In the genomic region with DNA sequence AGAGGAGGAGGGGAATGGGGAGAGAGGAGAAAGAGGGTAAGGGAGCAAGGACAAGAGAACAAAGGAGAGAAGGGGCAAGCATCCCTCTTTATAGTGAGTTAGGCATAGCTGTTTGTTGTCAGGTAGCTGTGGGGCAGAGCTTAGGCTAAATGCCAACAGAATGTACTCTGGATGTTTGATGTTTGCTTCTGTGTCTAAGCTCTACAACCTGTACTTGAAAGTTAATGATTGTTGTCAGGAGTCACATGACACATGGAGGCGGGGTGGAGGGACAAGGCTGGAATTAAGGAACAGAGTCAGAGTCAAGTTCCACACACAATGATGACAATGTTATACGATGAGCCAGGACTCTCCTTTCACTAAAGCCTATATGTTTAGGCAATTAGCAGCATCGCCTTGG, we compare ENCODE assay signal across 22 mouse cellular contexts. TPM values are rescaled to one million over a fixed set of nuclear protein-coding genes. Genes with fewer than 3 reads are reported as not detected.
DNase-seq lines count a peak whose midpoint lies in the region; ATAC-seq and TF ChIP-seq lines count a peak whose summit lies in the region.
"Had no signal": no experiment of that assay in that cellular context is flagged by ENCODE, and none has a peak within 500 bp of the region (broad histone marks: within the 10 kb centered on the region; RNA-seq: fewer than 3 reads in every experiment).

No protein-coding gene starts in this region.

- 0 out of 2 replicates have a peak, but pooled peaks have one; percentile 15 for ATAC-seq in kidney, embryonic 16.5 days (ENCODE audit: low FRiP score, low TSS enrichment)
- ATAC-seq in kidney, embryonic 14.5 days (ENCODE audit: low FRiP score, low TSS enrichment) = no peak
- peak; percentile 69 for ATAC-seq in liver, embryonic 13.5 days (ENCODE audit: low read depth)
- ATAC-seq in lung, embryonic 15.5 days (ENCODE audit: borderline replicate concordance, extremely low read depth, low FRiP score, low TSS enrichment) = peak; percentile 72; the same call in 1 of the 2 replicates
- peak; percentile 82 for ATAC-seq in stomach, postnatal 0 days (ENCODE audit: low FRiP score, low TSS enrichment)
- ATAC-seq in midbrain, embryonic 11.5 days (ENCODE audit: low FRiP score) = no peak
- ATAC-seq: activated CD4-positive, CD25-positive, alpha-beta regulatory T cell, adult 4 months; forebrain, postnatal 0 days; hindbrain, postnatal 0 days; midbrain, embryonic 15.5 days; Patski had no signal

- H3K9ac ChIP-seq in kidney, embryonic 16.5 days (replicated peaks; ENCODE audit: low read length) = no peak overlapping the region
- H3K9ac ChIP-seq in kidney, embryonic 14.5 days (ENCODE audit: low read depth, low read length) = no peak overlapping the region
- H3K9ac ChIP-seq in liver, embryonic 13.5 days = no peak overlapping the region
- no peak overlapping the region for H3K9ac ChIP-seq in lung, embryonic 15.5 days
- no peak overlapping the region for H3K9ac ChIP-seq in stomach, postnatal 0 days (ENCODE audit: low read length)
- H3K9ac ChIP-seq in midbrain, embryonic 11.5 days (ENCODE audit: low read length) = no peak overlapping the region
- H3K9ac ChIP-seq: embryonic facial prominence, embryonic 13.5 days; forebrain, postnatal 0 days; heart, embryonic 15.5 days; midbrain, embryonic 15.5 days had no signal

- H3K36me3 ChIP-seq in kidney, embryonic 16.5 days (ENCODE audit: insufficient read depth, low read length) = no peaks in the 10 kb centered on the region
- H3K36me3 ChIP-seq in kidney, embryonic 14.5 days (ENCODE audit: control insufficient read depth, insufficient read depth, low read length) = no peaks in the 10 kb centered on the region
- no peaks in the 10 kb centered on the region for H3K36me3 ChIP-seq in liver, embryonic 13.5 days
- H3K36me3 ChIP-seq in lung, embryonic 15.5 days = no peaks in the 10 kb centered on the region
- no peaks in the 10 kb centered on the region for H3K36me3 ChIP-seq in stomach, postnatal 0 days (ENCODE audit: control insufficient read depth, insufficient read depth, low read length)
- H3K36me3 ChIP-seq in midbrain, embryonic 11.5 days (ENCODE audit: control insufficient read depth, insufficient read depth, low read length) = no peaks in the 10 kb centered on the region
- H3K36me3 ChIP-seq: embryonic facial prominence, embryonic 13.5 days; heart, embryonic 15.5 days; midbrain, embryonic 15.5 days had no signal

- no peak for TF ChIP-seq EP300 in stomach, postnatal 0 days (optimal IDR thresholded peaks at IDR 0.05)

- WGBS in kidney, embryonic 16.5 days = 80% methylated on average over 3 of the region's 3 CpGs
- WGBS in kidney, embryonic 14.5 days = 85% methylated on average over 3 of the region's 3 CpGs
- WGBS in liver, embryonic 13.5 days (ENCODE audit: insufficient replicate concordance) = 61% methylated on average over 3 of the region's 3 CpGs
- WGBS in lung, embryonic 15.5 days = 62% methylated on average over 3 of the region's 3 CpGs
- 72% methylated on average over 3 of the region's 3 CpGs for WGBS in stomach, postnatal 0 days
- WGBS in midbrain, embryonic 11.5 days = 89% methylated on average over 3 of the region's 3 CpGs

- no peaks in the 10 kb centered on the region for H3K4me1 ChIP-seq in kidney, embryonic 16.5 days (ENCODE audit: insufficient read depth, low read length)
- H3K4me1 ChIP-seq in kidney, embryonic 14.5 days (ENCODE audit: control insufficient read depth, insufficient read depth, low read length) = no peaks in the 10 kb centered on the region
- H3K4me1 ChIP-seq in liver, embryonic 13.5 days (replicated peaks) = no peaks in the 10 kb centered on the region
- H3K4me1 ChIP-seq in lung, embryonic 15.5 days = no peaks in the 10 kb centered on the region
- H3K4me1 ChIP-seq in stomach, postnatal 0 days (replicated peaks; ENCODE audit: control insufficient read depth, insufficient read depth) = no peaks in the 10 kb centered on the region
- no peaks in the 10 kb centered on the region for H3K4me1 ChIP-seq in midbrain, embryonic 11.5 days (ENCODE audit: control insufficient read depth, insufficient read depth, low read length)
- H3K4me1 ChIP-seq: heart, embryonic 15.5 days; midbrain, embryonic 15.5 days had no signal

- no peak overlapping the region for H3K4me2 ChIP-seq in kidney, embryonic 16.5 days (replicated peaks; ENCODE audit: low read depth, low read length)
- H3K4me2 ChIP-seq in kidney, embryonic 14.5 days (replicated peaks; ENCODE audit: low read depth, low read length) = no peak overlapping the region
- no peak overlapping the region for H3K4me2 ChIP-seq in liver, embryonic 13.5 days
- H3K4me2 ChIP-seq in lung, embryonic 15.5 days = no peak overlapping the region
- no peak overlapping the region for H3K4me2 ChIP-seq in stomach, postnatal 0 days (replicated peaks; ENCODE audit: low read depth)
- H3K4me2 ChIP-seq in midbrain, embryonic 11.5 days = no peak overlapping the region
- H3K4me2 ChIP-seq: embryonic facial prominence, embryonic 13.5 days; heart, embryonic 15.5 days; midbrain, embryonic 15.5 days had no signal

- H3K9me3 ChIP-seq in kidney, embryonic 16.5 days (ENCODE audit: low read length) = no peaks in the 10 kb centered on the region
- H3K9me3 ChIP-seq in kidney, embryonic 14.5 days (ENCODE audit: control insufficient read depth, low read length) = no peaks in the 10 kb centered on the region
- H3K9me3 ChIP-seq in liver, embryonic 13.5 days (replicated peaks) = no peaks in the 10 kb centered on the region
- no peaks in the 10 kb centered on the region for H3K9me3 ChIP-seq in lung, embryonic 15.5 days
- no peaks in the 10 kb centered on the region for H3K9me3 ChIP-seq in stomach, postnatal 0 days (ENCODE audit: control insufficient read depth, low read length)
- no peaks in the 10 kb centered on the region for H3K9me3 ChIP-seq in midbrain, embryonic 11.5 days (ENCODE audit: control insufficient read depth, low read length)
- H3K9me3 ChIP-seq: embryonic facial prominence, embryonic 13.5 days; heart, embryonic 15.5 days; midbrain, embryonic 15.5 days had no signal

- no peaks in the 10 kb centered on the region for H3K27me3 ChIP-seq in kidney, embryonic 16.5 days (ENCODE audit: insufficient read depth, low read length)
- no peaks in the 10 kb centered on the region for H3K27me3 ChIP-seq in kidney, embryonic 14.5 days (ENCODE audit: control insufficient read depth, insufficient read depth, low read length)
- H3K27me3 ChIP-seq in liver, embryonic 13.5 days = no peaks in the 10 kb centered on the region
- no peaks in the 10 kb centered on the region for H3K27me3 ChIP-seq in lung, embryonic 15.5 days
- no peaks in the 10 kb centered on the region for H3K27me3 ChIP-seq in stomach, postnatal 0 days (ENCODE audit: control insufficient read depth, insufficient read depth, low read length)
- no peaks in the 10 kb centered on the region for H3K27me3 ChIP-seq in midbrain, embryonic 11.5 days (ENCODE audit: control insufficient read depth, insufficient read depth, low read length)
- H3K27me3 ChIP-seq: embryonic facial prominence, embryonic 13.5 days; heart, embryonic 15.5 days; midbrain, embryonic 15.5 days had no signal

- DNase-seq in liver, embryonic 13.5 days = no peak
- DNase-seq in stomach, postnatal 0 days (ENCODE audit: low spot score) = peak; percentile 52
- no peak for DNase-seq in midbrain, embryonic 11.5 days (ENCODE audit: low spot score, missing footprints)
- no peak for DNase-seq in retina, embryonic 14.5 days (ENCODE audit: low spot score)
- DNase-seq: adrenal gland, postnatal 36 days; cerebellum, adult 2 months; forebrain, postnatal 0 days; heart, adult 2 months; thymus, adult 2 months had no signal

- no peak for TF ChIP-seq CTCF in stomach, postnatal 0 days (IDR thresholded peaks at IDR 0.05; ENCODE audit: low read depth)

- no peak overlapping the region for H3K27ac ChIP-seq in kidney, embryonic 16.5 days (ENCODE audit: low read length)
- H3K27ac ChIP-seq in kidney, embryonic 14.5 days (ENCODE audit: low read depth, low read length) = no peak overlapping the region
- no peak overlapping the region for H3K27ac ChIP-seq in liver, embryonic 13.5 days
- no peak overlapping the region for H3K27ac ChIP-seq in lung, embryonic 15.5 days
- no peak overlapping the region for H3K27ac ChIP-seq in stomach, postnatal 0 days (replicated peaks)
- H3K27ac ChIP-seq in midbrain, embryonic 11.5 days (ENCODE audit: low read depth, low read length) = no peak overlapping the region
- H3K27ac ChIP-seq: embryonic facial prominence, embryonic 13.5 days; heart, adult 2 months; heart, embryonic 15.5 days; hindbrain, postnatal 0 days; midbrain, embryonic 15.5 days had no signal

- no peak overlapping the region for H3K4me3 ChIP-seq in kidney, embryonic 16.5 days (ENCODE audit: low read length)
- no peak overlapping the region for H3K4me3 ChIP-seq in kidney, embryonic 14.5 days (ENCODE audit: low read length)
- H3K4me3 ChIP-seq in liver, embryonic 13.5 days (replicated peaks) = no peak overlapping the region
- H3K4me3 ChIP-seq in lung, embryonic 15.5 days = no peak overlapping the region
- H3K4me3 ChIP-seq in stomach, postnatal 0 days (ENCODE audit: low read depth, low read length) = no peak overlapping the region
- H3K4me3 ChIP-seq in midbrain, embryonic 11.5 days (ENCODE audit: low read depth, low read length) = no peak overlapping the region
- H3K4me3 ChIP-seq: embryonic facial prominence, embryonic 13.5 days; heart, adult 2 months; heart, embryonic 15.5 days; midbrain, embryonic 15.5 days had no signal

RNA-seq across cellular contexts. Expression of gene 4930583I09Rik, which starts 53.6 kb away (rescaled TPM):
- polyA plus RNA-seq in kidney, embryonic 16.5 days (2015; fragmentation: Nextera tagmentation; extraction: Ambion mirVana) = not detected in 2 replicates
- polyA plus RNA-seq in kidney, embryonic 14.5 days (2014; fragmentation: Nextera tagmentation; extraction: Ambion mirVana) = not detected in 2 replicates
- not detected in 2 replicates for polyA plus RNA-seq in liver, embryonic 13.5 days (2015; fragmentation: Nextera tagmentation; extraction: Ambion mirVana)
- polyA plus RNA-seq in lung, embryonic 15.5 days (2015; fragmentation: Nextera tagmentation; extraction: Ambion mirVana) = not detected in 2 replicates
- polyA plus RNA-seq in stomach, postnatal 0 days (2015; fragmentation: Nextera tagmentation; extraction: Ambion mirVana) = not detected in 2 replicates
- polyA plus RNA-seq in midbrain, embryonic 11.5 days (2014; fragmentation: Nextera tagmentation; extraction: Ambion mirVana) = not detected in 2 replicates
- polyA plus RNA-seq: activated CD4-positive, CD25-positive, alpha-beta regulatory T cell, adult 4 months; C2C12; cerebellum, adult 2 months; embryonic facial prominence, embryonic 13.5 days; forebrain, postnatal 0 days; heart, adult 2 months; heart, embryonic 15.5 days; hindbrain, postnatal 0 days; limb, embryonic 11.5 days; midbrain, embryonic 15.5 days; Patski; small intestine, adult 2 months; thymus, adult 2 months; urinary bladder, adult 2 months had no signal

Comparison
In these comparisons a context has a peak if more than half of its experiments do, and no peak if none do; other contexts are left out.
1. ATAC-seq: peak in kidney, embryonic 16.5 days (single experiment), liver, embryonic 13.5 days (single experiment), lung, embryonic 15.5 days (single experiment) and stomach, postnatal 0 days (single experiment); none in kidney, embryonic 14.5 days (single experiment) and midbrain, embryonic 11.5 days (single experiment).